11 mouse cellular contexts compared by ENCODE assay signal in genomic region chr15:100320295-100320905, GRCm38 (mm10). TPM values are rescaled to one million over a fixed set of nuclear protein-coding genes. Genes with fewer than 3 reads are reported as not detected.
DNase-seq lines count a peak whose midpoint lies in the region; ATAC-seq lines count a peak whose summit lies in the region.
"Had no signal": no experiment of that assay in that cellular context is flagged by ENCODE, and none has a peak within 500 bp of the region (broad histone marks: within the 10 kb centered on the region; RNA-seq: fewer than 3 reads in every experiment).

No protein-coding gene starts in this region.

- no peak overlapping the region for H3K4me3 ChIP-seq in hindbrain, embryonic 11.5 days (ENCODE audit: low read depth, low read length)
- H3K4me3 ChIP-seq: embryonic facial prominence, embryonic 13.5 days had no signal

- H3K27me3 ChIP-seq in hindbrain, embryonic 11.5 days (ENCODE audit: control insufficient read depth, insufficient read depth, low read length), result no peaks in the 10 kb centered on the region
- H3K27me3 ChIP-seq: embryonic facial prominence, embryonic 13.5 days had no signal

- ATAC-seq in hindbrain, embryonic 11.5 days (ENCODE audit: low FRiP score), result no peak

- H3K4me1 ChIP-seq in hindbrain, embryonic 11.5 days (replicated peaks; ENCODE audit: control insufficient read depth, insufficient read depth, low read length), result no peaks in the 10 kb centered on the region

- H3K4me2 ChIP-seq in hindbrain, embryonic 11.5 days (replicated peaks; ENCODE audit: low read depth, low read length), result no peak overlapping the region
- H3K4me2 ChIP-seq: embryonic facial prominence, embryonic 13.5 days had no signal

- H3K27ac ChIP-seq in hindbrain, embryonic 11.5 days (ENCODE audit: low read depth, low read length), result no peak overlapping the region
- H3K27ac ChIP-seq: embryonic facial prominence, embryonic 13.5 days; liver, embryonic 14.5 days had no signal

- peak; percentile 30 for DNase-seq in kidney, adult 18-20 months
- no peak for DNase-seq in kidney, adult 11 months
- DNase-seq in NIH3T3 (ENCODE audit: low read depth), result peak; percentile 74
- peak; percentile 82 for DNase-seq in fat pad, adult 2 months (ENCODE audit: extremely low read depth, low read depth, low spot score)
- DNase-seq in lung, postnatal 25 days (ENCODE audit: low spot score), result peak; percentile 82
- DNase-seq in hindbrain, embryonic 11.5 days (ENCODE audit: low spot score), result no peak
- DNase-seq in right cerebral cortex, adult 2 months (ENCODE audit: low spot score in 2 of 2), result no peak

- H3K36me3 ChIP-seq in hindbrain, embryonic 11.5 days (ENCODE audit: control insufficient read depth, insufficient read depth, low read length), result no peaks in the 10 kb centered on the region
- H3K36me3 ChIP-seq: embryonic facial prominence, embryonic 13.5 days had no signal

- H3K9ac ChIP-seq in hindbrain, embryonic 11.5 days (ENCODE audit: low read depth, low read length), result no peak overlapping the region
- H3K9ac ChIP-seq: embryonic facial prominence, embryonic 13.5 days; liver, embryonic 14.5 days had no signal

- H3K9me3 ChIP-seq in hindbrain, embryonic 11.5 days (ENCODE audit: control insufficient read depth, low read length), result no peaks in the 10 kb centered on the region
- H3K9me3 ChIP-seq: embryonic facial prominence, embryonic 13.5 days had no signal

- WGBS in hindbrain, embryonic 11.5 days, result 82% methylated on average over 9 of the region's 9 CpGs

RNA-seq across cellular contexts. Expression of gene Mettl7a3, which starts 14.3 kb away (rescaled TPM):
- polyA plus RNA-seq in hindbrain, embryonic 11.5 days (2014; fragmentation: Nextera tagmentation; extraction: Ambion mirVana), result 0.08 and 0.19 TPM in 2 replicates
- polyA plus RNA-seq: heart, embryonic 16.5 days; liver, embryonic 14.5 days; stomach, embryonic 16.5 days had no signal

RNA-seq across cellular contexts. Expression of gene Mettl7a1, which starts 16.5 kb away (rescaled TPM):
- polyA plus RNA-seq in hindbrain, embryonic 11.5 days (2014; fragmentation: Nextera tagmentation; extraction: Ambion mirVana), result 3.3 and 3.4 TPM in 2 replicates

RNA-seq across cellular contexts. Expression of gene Methig1, which starts 32.5 kb away (rescaled TPM):
- 0.19 TPM in 1 of 2 replicates, not detected in the other for polyA plus RNA-seq in hindbrain, embryonic 11.5 days (2014; fragmentation: Nextera tagmentation; extraction: Ambion mirVana)
- polyA plus RNA-seq: embryonic facial prominence, embryonic 13.5 days; heart, embryonic 16.5 days had no signal

RNA-seq across cellular contexts. Expression of gene Mettl7a2, which starts 32.6 kb away (rescaled TPM):
- polyA plus RNA-seq in hindbrain, embryonic 11.5 days (2014; fragmentation: Nextera tagmentation; extraction: Ambion mirVana), result not detected in 2 replicates
- polyA plus RNA-seq: embryonic facial prominence, embryonic 13.5 days; heart, embryonic 16.5 days; stomach, embryonic 16.5 days had no signal

RNA-seq across cellular contexts. Expression of gene Tmprss12, which starts 39.8 kb away (rescaled TPM):
- not detected in 2 replicates for polyA plus RNA-seq in hindbrain, embryonic 11.5 days (2014; fragmentation: Nextera tagmentation; extraction: Ambion mirVana)
- polyA plus RNA-seq: embryonic facial prominence, embryonic 13.5 days; heart, embryonic 16.5 days; liver, embryonic 14.5 days had no signal

Comparison
In these comparisons a context has a peak if more than half of its experiments do, and no peak if none do; other contexts are left out.
1. DNase-seq: peak in kidney, adult 18-20 months (single experiment), NIH3T3 (single experiment), fat pad, adult 2 months (single experiment) and lung, postnatal 25 days (single experiment); none in kidney, adult 11 months (single experiment), hindbrain, embryonic 11.5 days (single experiment) and right cerebral cortex, adult 2 months (0 of 2).